Comparison of ENCODE assay signal across 15 mouse cellular contexts in the genomic region with DNA sequence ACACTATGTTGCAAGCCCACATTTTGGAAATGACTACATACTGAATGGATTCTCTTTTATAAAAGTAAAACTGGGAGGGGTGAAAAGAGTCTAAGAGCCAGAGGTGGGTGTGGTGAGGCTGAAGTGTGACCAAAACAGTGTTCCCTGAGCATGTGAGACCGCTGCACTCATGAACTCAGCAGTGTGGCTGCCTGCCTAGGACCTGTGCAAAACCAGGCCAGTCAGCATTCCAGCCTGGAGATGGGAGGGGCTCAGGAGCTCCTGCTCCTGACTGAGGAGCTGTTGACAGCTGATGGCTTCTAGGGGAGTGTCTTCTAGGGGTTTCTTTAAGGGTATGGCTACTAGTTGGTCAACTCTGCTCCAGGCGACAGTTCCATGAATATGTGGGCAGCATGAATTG. TPM values are rescaled to one million over a fixed set of nuclear protein-coding genes. Genes with fewer than 3 reads are reported as not detected.
A peak's percentile ranks its signal among the peaks of the same experiment; 100 is the strongest.
DNase-seq lines count a peak whose midpoint lies in the region; ATAC-seq lines count a peak whose summit lies in the region.
"Had no signal": no experiment of that assay in that cellular context is flagged by ENCODE, and none has a peak within 500 bp of the region (broad histone marks: within the 10 kb centered on the region; RNA-seq: fewer than 3 reads in every experiment).

No protein-coding gene starts in this region.

- no peaks in the 10 kb centered on the region for H3K36me3 ChIP-seq in intestine, embryonic 14.5 days (ENCODE audit: control insufficient read depth, insufficient read depth, low read length)
- no peaks in the 10 kb centered on the region for H3K36me3 ChIP-seq in intestine, embryonic 15.5 days
- H3K36me3 ChIP-seq: forebrain, embryonic 15.5 days had no signal

- 0 out of 2 replicates have a peak, but pooled peaks cover 2% of the 10 kb centered on the region for H3K4me1 ChIP-seq in intestine, embryonic 14.5 days (replicated peaks; ENCODE audit: control insufficient read depth, insufficient read depth, low read length)
- 0 out of 2 replicates have a peak, but pooled peaks cover 2% of the 10 kb centered on the region for H3K4me1 ChIP-seq in intestine, embryonic 15.5 days (replicated peaks)
- H3K4me1 ChIP-seq: forebrain, embryonic 15.5 days had no signal

- H3K9ac ChIP-seq in intestine, embryonic 14.5 days (ENCODE audit: low read length), result no peak overlapping the region
- H3K9ac ChIP-seq in intestine, embryonic 15.5 days, result no peak overlapping the region
- H3K9ac ChIP-seq: forebrain, embryonic 15.5 days; hindbrain, embryonic 14.5 days had no signal

- no peak overlapping the region for H3K4me2 ChIP-seq in intestine, embryonic 14.5 days (ENCODE audit: low read length)
- H3K4me2 ChIP-seq in intestine, embryonic 15.5 days (replicated peaks), result no peak overlapping the region
- H3K4me2 ChIP-seq: forebrain, embryonic 15.5 days; hindbrain, embryonic 14.5 days had no signal

- 62% methylated on average over 2 of the region's 2 CpGs for WGBS in intestine, embryonic 14.5 days
- 64% methylated on average over 2 of the region's 2 CpGs for WGBS in intestine, embryonic 15.5 days

- no peaks in the 10 kb centered on the region for H3K9me3 ChIP-seq in intestine, embryonic 14.5 days (ENCODE audit: control insufficient read depth, low read length)
- no peaks in the 10 kb centered on the region for H3K9me3 ChIP-seq in intestine, embryonic 15.5 days
- H3K9me3 ChIP-seq: forebrain, embryonic 15.5 days had no signal

- no peak overlapping the region for H3K4me3 ChIP-seq in intestine, embryonic 14.5 days (ENCODE audit: low read depth, low read length)
- H3K4me3 ChIP-seq in intestine, embryonic 15.5 days (replicated peaks), result no peak overlapping the region
- H3K4me3 ChIP-seq: forebrain, embryonic 15.5 days had no signal

- H3K27ac ChIP-seq in intestine, embryonic 14.5 days (ENCODE audit: low read depth), result no peak overlapping the region
- no peak overlapping the region for H3K27ac ChIP-seq in intestine, embryonic 15.5 days
- H3K27ac ChIP-seq: forebrain, embryonic 15.5 days; hindbrain, embryonic 14.5 days had no signal

- peak; percentile 47; the same call in 1 of the 2 replicates for ATAC-seq in intestine, embryonic 14.5 days (replicated peaks; ENCODE audit: low FRiP score, low TSS enrichment, low read depth)
- no peak for ATAC-seq in intestine, embryonic 15.5 days
- no peak for ATAC-seq in granulocyte monocyte progenitor cell, adult 5-6 weeks (replicated peaks; ENCODE audit: poor library complexity, severe bottlenecking)
- ATAC-seq: forebrain, embryonic 15.5 days; Patski had no signal

- no peaks in the 10 kb centered on the region for H3K27me3 ChIP-seq in intestine, embryonic 14.5 days (replicated peaks; ENCODE audit: control insufficient read depth, insufficient read depth, low read length)
- no peaks in the 10 kb centered on the region for H3K27me3 ChIP-seq in intestine, embryonic 15.5 days (replicated peaks)
- H3K27me3 ChIP-seq: forebrain, embryonic 15.5 days; Patski had no signal

- intact Hi-C loops in heart, postnatal 14 days (cut with DNase I), result loop anchor here (5.0 to 10.0 kb wide), 2 partner anchors 220 to 288 kb away; partner anchors contain the start of genes Gm21985, Nop10 and Slc12a6

- no peak for DNase-seq in intestine, embryonic 14.5 days (ENCODE audit: low spot score)
- peak; percentile 49 for DNase-seq in 3T3-L1 (ENCODE audit: low read depth, low spot score)
- peak; percentile 29 for DNase-seq in gastrocnemius, postnatal 10 days
- DNase-seq in heart, postnatal 14 days, result peak; percentile 19 to 48
- no peak for DNase-seq in adrenal gland, postnatal 25 days
- DNase-seq in ovary, postnatal 10 days (ENCODE audit: low spot score), result no peak
- DNase-seq: cerebellum, adult 18-20 months; embryo, embryonic 11 days; liver had no signal

RNA-seq across cellular contexts. Expression of gene Chrm5, which starts 4.3 kb away (rescaled TPM):
- not detected in 2 replicates for polyA plus RNA-seq in intestine, embryonic 14.5 days (2014; fragmentation: Nextera tagmentation; extraction: Ambion mirVana)
- 0.09 TPM in 1 of 2 replicates, not detected in the other for polyA plus RNA-seq in intestine, embryonic 15.5 days (2015; fragmentation: Nextera tagmentation; extraction: Ambion mirVana)
- under 1 TPM in 1 of 2 experiments, not detected in 1; 0.16 TPM for total RNA-seq in gastrocnemius, postnatal 10 days (2021)
- not detected for total RNA-seq in heart, postnatal 14 days (2021)
- total RNA-seq in adrenal gland, postnatal 25 days (2021), result not detected in 2 replicates
- total RNA-seq in granulocyte monocyte progenitor cell, adult 5-6 weeks (2014; fragmentation: Nextera tagmentation), result not detected in 2 replicates
- not detected in 2 replicates for total RNA-seq in granulocyte monocyte progenitor cell, adult 5-6 weeks (2017)
- total RNA-seq: megakaryocyte, adult 5-6 weeks had no signal
- polyA plus RNA-seq: Patski had no signal

RNA-seq across cellular contexts. Expression of gene Aven, which starts 7.9 kb away (rescaled TPM):
- polyA plus RNA-seq in intestine, embryonic 14.5 days (2014; fragmentation: Nextera tagmentation; extraction: Ambion mirVana), result 7.6 and 9.1 TPM in 2 replicates
- 8.4 and 11.9 TPM in 2 replicates for polyA plus RNA-seq in intestine, embryonic 15.5 days (2015; fragmentation: Nextera tagmentation; extraction: Ambion mirVana)
- total RNA-seq in gastrocnemius, postnatal 10 days (2021), result 10 to 100 TPM; 17.5 to 22.0 TPM
- total RNA-seq in heart, postnatal 14 days (2021), result 10 to 100 TPM; 16.9 to 17.1 TPM
- 19.2 and 21.4 TPM in 2 replicates for total RNA-seq in adrenal gland, postnatal 25 days (2021)
- 8.5 and 25.0 TPM in 2 replicates for total RNA-seq in granulocyte monocyte progenitor cell, adult 5-6 weeks (2014; fragmentation: Nextera tagmentation)
- total RNA-seq in granulocyte monocyte progenitor cell, adult 5-6 weeks (2017), result 23.5 and 26.0 TPM in 2 replicates

RNA-seq across cellular contexts. Expression of gene Emc7, which starts 30.1 kb away (rescaled TPM):
- 16.9 and 17.5 TPM in 2 replicates for polyA plus RNA-seq in intestine, embryonic 14.5 days (2014; fragmentation: Nextera tagmentation; extraction: Ambion mirVana)
- 19.6 and 20.6 TPM in 2 replicates for polyA plus RNA-seq in intestine, embryonic 15.5 days (2015; fragmentation: Nextera tagmentation; extraction: Ambion mirVana)
- total RNA-seq in gastrocnemius, postnatal 10 days (2021), result 10 to 100 TPM; 14.0 to 15.2 TPM
- 10 to 100 TPM; 15.2 to 15.5 TPM for total RNA-seq in heart, postnatal 14 days (2021)
- 28.3 and 30.8 TPM in 2 replicates for total RNA-seq in adrenal gland, postnatal 25 days (2021)
- 15.4 and 16.6 TPM in 2 replicates for total RNA-seq in granulocyte monocyte progenitor cell, adult 5-6 weeks (2014; fragmentation: Nextera tagmentation)
- 7.8 and 10.7 TPM in 2 replicates for total RNA-seq in granulocyte monocyte progenitor cell, adult 5-6 weeks (2017)

Comparison
In these comparisons a context has a peak if more than half of its experiments do, and no peak if none do; other contexts are left out.
1. DNase-seq: peak in 3T3-L1 (single experiment), gastrocnemius, postnatal 10 days (single experiment) and heart, postnatal 14 days (2 of 2); none in intestine, embryonic 14.5 days (single experiment), adrenal gland, postnatal 25 days (single experiment) and ovary, postnatal 10 days (single experiment).